Mouse (Mus musculus) urinary bladder, postnatal 14 days (tissue): ENCODE measurements around the gene Foxs1.

Experiments
- DNase-seq: peaks from one replicate; pipeline ENCODE4 v3.0.0; 2021; ENCODE audit warnings: low spot score

The Foxs1 gene

DNA sequence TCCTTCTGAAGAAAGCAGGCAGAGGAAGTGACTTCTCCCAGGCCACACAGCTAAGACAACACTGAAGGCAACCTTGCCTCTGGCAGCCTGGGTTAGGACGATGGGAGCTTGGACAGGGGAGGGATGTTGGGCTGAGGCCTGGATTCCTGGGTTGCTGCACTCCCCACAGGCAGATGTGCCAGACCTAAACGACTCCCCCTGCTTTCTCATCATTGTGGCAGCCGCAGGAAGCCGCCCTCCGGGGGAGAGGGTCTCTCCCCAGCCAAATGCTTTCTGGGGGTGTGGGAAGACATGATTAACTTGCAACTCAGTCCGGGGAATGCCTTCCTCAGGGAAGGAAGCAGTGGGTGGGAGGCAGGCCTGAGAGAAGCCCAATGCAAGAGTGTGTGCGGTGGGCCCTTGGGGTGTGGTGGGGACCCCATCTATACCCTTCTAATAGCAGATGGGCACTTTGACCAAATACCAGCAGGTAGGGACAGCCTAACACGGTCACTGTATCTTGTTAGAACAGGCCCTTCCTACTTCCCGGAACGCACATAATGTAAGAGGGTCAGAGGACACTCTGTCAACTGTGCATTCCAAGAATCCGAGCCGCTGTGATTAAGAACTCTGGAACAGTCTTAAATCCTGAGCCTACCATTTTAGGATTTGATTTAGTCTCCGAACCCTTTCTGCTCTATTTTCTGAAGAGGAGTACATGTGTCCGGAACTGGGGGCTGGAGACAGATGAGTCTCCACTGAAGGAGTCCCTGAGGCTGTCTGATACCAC, 4.6 kb downstream of the Foxs1 start:
- DNase-seq = no peak

DNA sequence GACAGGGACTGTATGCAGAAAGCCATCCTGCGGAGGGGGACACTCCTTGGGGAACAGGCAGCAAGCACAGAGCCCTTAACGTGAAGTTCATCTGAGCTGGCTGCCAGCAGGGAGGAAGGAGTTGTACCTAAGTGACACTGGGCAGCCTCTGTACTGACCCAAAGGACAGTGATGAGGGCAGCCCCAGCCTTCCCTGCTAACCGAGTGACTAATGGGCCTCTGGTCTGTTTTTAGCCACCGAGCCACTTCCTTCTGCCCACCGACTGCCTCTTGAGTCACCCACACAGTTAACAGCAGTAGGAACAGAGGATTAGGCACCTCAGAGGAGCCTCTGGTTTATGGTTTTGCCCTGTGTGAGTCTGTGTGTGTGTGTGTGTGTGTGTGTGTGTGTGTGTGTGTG, 5.6 kb downstream of the Foxs1 start:
- no peak for DNase-seq

DNA sequence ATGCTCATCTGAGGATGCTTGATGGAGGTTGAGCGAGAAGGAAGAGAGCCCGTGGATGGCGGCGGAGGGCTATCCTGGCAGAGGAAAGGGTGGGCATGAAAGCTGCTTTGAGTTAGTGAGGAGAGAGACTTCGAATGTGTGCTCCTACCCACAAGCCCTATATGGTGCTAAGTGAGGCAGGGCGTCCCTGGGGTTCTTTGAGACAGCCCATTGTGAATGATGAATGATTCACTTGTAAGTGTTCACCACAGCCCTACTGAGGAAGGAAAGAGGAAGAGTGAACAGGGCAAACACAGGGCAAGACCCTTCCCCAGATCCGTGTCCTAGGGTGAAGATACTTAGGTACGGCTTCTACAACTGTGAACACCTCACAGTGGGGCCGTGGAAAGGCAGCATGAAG, 6.1 kb downstream of the Foxs1 start:
- no peak for DNase-seq

GRCm38 (mm10) chr2:152925189-152925872, 7.7 kb downstream of the Foxs1 start:
- peak; percentile 44 for DNase-seq

GRCm38 (mm10) chr2:152924543-152924942, 8.5 kb downstream of the Foxs1 start:
- no peak for DNase-seq

DNA sequence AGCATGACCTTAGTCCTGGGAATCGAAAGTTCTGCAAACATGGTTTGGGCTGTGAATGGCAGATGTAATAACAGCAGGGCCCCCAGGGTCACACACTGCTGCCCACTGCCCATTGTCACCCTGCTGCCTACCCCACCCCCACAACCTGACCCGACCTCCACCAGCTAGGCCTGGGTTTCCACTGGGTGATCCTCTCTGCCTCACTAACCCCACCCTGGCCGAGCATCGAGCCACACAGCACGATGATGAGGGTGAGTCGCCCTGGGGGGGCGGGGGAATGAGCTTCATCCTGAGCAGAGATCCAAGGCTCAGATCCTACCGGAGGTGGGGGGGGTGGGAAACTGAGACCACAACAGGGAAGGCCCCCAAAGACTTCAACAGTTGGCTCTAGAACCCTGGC, 8.9 kb downstream of the Foxs1 start:
- no peak for DNase-seq

GRCm38 (mm10) chr2:152923621-152924020, 9.4 kb downstream of the Foxs1 start:
- DNase-seq = no peak

- DNase-seq = no peak
Measured at GRCm38 (mm10) chr2:152922376-152922775, 10.6 kb downstream of the Foxs1 start.

GRCm38 (mm10) chr2:152917671-152918070, 15.3 kb downstream of the Foxs1 start:
- DNase-seq = no peak

DNA sequence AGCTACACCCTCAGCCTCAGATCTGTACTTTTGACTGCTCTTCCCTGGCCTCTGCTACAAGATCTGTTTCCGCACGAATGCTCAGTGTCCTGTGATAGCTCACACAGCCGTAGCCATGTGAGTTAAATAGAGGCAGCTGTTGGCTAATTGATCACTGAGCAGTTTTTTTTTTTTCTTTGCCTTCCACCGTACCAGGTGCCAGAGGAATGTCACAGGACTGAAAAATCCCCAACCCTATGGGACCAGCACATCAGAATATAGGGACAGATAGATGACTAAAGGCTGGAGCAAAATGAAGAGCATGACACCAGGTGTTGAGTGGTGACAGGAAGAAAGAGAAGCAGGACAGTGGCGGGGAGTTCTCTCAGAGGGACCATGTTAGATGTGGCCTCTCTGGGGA, 16.9 kb downstream of the Foxs1 start:
- no peak for DNase-seq

DNA sequence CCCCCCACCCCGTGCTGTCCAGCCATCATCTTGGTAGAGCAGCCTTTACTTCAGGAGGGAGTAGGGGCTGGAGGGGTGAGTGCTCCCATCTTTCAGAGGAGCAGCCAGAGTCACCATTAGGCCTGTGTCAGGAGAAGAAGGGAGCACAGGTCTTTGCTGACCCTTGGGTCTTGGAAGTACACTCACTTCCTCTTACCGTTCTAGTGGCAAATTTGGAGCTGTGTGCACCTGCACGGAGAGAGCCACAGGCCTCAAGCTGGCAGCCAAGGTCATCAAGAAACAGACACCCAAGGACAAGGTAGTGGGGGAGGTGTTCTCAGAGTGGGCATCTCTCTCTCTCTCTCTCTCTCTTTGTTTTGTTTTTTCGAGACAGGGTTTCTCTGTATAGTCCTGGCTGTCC, 17.6 kb downstream of the Foxs1 start:
- DNase-seq = no peak

- peak; percentile 89 for DNase-seq
Measured at GRCm38 (mm10) chr2:152914310-152915120, 18.5 kb downstream of the Foxs1 start.

DNA sequence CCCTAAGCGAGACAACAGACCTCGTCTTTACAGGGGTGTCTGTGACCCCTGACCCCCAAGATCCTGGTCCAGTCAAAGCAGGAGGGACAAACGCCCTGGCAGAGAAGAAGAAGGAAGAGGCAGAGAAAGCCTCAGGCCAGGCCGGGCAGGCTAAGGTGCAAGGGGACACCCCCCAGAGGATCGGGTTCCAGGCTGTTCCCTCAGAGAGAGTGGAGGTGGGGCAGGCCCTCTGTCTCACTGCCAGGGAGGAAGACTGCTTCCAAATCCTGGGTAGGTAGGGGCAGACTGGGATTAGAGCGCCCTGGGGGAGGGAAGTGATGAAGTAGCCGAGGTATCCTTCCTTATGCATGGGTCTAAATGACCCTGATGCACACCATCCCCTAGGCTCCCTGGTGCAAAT, 19.5 kb downstream of the Foxs1 start:
- no peak for DNase-seq

DNA sequence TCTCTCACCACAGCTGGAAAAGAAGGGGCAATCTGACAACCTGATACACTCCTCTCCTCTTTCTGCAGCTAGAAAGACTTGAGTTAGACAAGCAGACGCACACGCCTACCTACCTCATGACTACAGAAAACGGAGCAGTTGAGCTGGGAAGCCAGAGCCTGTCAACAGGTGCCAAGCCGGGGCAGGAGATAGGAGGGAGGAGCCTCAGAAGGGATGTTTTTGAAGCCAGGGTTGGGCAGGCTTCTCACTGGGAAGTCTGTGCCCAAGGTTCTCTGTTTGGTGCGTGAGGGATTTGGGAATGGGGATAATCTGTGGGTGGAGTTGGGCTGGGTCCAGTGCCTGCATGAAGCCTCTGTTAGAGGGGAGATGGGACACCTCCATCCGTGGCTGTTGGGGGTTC, 21.6 kb downstream of the Foxs1 start:
- no peak for DNase-seq

- no peak for DNase-seq
Measured at GRCm38 (mm10) chr2:152911031-152911430, 22.0 kb downstream of the Foxs1 start, which contains the start of gene Mylk2. TSS of gene Mylk2 (plus strand) at chr2:152911352.

- no peak for DNase-seq
Measured at GRCm38 (mm10) chr2:152909848-152910247, 23.2 kb downstream of the Foxs1 start.

- DNase-seq = no peak
Measured at GRCm38 (mm10) chr2:152907114-152907943, 25.7 kb downstream of the Foxs1 start.

DNA sequence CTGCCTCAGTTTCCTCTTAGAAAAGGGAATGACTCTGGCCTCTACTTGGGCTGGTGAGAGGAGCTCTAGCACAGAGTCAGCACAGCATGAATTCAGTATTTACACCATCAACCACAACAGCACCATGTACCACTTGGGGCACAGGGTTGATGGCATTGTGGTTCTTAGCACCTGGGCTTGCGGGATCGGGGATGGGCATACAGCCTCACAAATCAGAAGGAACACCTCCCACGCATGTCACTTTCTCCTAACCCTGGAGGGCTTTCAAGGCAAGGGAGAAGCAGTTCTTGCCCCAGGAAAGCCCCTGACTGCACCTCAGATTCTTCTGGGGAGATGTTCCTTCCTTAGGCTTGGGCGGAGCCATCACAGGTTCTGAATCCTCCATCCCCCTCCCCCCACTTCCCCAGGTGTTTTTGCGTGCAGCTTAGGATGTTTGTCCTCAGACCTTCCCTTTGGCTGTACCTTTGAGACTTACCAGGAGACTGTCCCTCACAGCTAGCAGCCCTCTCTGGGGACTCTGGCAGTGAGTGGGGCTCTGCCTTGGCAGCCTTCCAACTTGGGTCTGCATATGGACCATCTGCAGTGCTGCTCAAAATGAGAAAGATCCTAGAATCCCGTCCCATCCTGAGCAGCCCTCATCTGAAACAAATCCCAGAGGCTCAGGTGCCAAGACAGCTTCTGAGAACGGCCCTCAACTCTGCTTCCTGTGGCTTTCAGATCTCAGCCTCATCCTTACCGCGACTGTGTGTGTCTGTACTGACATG, 26.6 kb downstream of the Foxs1 start:
- DNase-seq = no peak

DNA sequence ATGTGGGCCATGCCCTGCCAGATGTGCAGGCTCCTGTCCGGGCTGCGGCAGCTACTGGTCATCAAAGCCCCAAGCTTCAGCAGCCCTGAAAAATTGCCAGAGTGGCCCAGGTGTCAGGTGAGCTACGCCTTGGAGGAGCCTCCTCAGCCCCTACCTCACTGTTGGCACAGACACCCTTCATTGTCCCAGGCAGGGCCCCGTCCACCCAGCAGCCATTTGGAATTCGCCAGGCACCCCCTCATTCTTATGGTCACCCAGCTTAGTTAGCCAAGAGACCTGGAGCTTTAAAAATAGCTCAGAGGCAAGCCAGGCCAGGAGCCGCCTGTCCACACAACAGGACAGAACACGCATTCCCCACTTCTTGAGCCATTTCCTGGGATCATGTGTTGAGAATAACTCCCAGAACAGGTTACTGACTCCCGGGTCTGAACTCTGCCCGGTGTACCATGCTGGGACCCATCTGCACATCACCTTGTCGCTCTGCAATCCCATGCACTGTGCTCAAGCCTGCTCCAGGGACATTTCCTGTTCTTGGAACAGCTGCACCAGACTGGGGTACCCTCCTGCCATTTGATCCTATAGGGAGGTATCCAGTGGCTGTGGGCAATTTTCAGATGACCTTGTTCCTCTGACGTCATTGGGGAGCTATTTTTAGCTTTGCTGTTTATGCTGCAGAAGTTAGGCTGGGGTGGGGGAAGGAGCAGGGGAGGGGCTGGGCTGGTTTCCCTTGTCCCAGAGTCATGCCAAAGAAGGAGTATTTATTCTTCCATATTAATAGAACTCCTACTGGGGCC, 27.8 kb downstream of the Foxs1 start:
- no peak for DNase-seq

DNA sequence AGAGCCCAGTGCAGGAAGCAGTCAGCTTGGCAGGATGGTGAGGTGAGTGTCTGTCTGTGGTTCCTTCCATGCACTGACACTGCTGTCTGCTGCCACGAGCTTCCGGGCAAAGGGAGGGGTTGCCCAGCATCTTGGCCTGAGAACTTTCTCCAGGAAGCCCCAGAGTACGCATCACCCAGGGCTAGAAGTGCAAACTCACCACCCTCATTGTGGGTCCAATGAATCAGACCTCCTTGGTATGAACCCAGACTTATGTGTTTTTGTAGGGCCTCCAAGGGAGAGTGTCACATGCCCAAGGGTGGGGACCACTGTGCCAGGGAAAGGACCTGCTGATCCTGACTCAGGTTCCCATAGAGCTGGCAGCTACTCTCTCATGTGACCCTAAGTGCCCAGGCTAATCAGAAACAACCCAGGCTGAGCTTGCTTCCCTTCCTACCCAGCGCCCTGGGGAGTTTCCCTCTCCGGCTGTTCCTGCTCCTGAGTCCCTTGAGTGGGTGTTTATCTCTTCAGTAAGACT, 28.8 kb downstream of the Foxs1 start:
- no peak for DNase-seq
